Mouse (Mus musculus): ENCODE data around the gene Pde4b.
A peak's percentile ranks its signal among the peaks of the same experiment; 100 is the strongest.

The Pde4b gene

DNA sequence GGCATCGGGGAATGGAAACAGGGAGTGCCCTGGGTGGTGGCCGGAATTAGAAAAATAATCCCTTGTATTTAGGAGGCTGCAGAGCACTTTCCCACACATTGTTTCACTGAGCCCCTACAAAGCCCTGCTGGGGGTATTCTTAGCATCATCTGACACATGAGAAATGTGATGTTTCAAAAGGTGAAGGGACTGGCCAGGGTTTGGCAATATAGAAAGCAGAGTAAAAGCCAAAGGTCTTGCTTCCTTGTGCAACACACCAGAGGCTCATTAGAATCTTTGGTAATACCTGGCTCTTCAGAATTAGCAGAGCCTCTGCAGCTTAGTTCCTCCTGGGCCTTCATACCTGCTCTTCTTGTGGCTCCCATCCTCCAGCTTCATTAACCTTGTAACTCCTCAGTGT is 451.4 kb downstream of the Pde4b start:
- no peak for DNase-seq (ENCODE audit: low spot score in 2 of 2)

DNA sequence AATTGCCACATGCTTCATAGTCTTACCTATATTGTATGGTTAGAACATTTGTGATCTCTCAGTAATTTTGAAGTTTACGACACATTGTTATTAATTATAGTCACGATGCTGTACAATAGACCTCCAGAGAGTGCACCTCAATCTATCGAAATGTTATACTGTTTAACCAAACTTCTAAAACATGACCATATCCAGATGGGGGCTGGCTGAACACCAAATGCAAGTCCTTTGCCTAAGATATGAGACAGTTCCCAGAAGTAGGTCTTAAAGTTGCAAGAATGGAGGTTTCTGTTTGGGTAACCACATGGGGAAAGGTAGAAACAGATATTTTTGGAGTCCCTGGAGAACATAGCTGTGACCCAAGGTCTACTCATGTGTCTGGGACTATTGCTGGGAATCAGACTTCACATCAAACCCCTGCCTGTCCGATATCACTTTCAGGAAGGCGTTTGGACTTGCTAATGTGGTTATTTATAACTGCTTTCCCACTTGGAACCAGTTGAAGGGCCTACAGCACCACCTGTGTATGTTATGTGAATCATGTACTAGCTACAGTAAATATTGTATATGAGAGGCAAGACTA is 452.3 kb downstream of the Pde4b start:
- DNase-seq (ENCODE audit: low spot score in 2 of 2), result no peak

- no peak for DNase-seq (ENCODE audit: low spot score in 2 of 2)
Measured at GRCm38 (mm10) chr4:102542976-102543375, 455.6 kb downstream of the Pde4b start.

- no peak for DNase-seq (ENCODE audit: low spot score in 2 of 2)
Measured at GRCm38 (mm10) chr4:102545226-102545625, 457.9 kb downstream of the Pde4b start.

DNA sequence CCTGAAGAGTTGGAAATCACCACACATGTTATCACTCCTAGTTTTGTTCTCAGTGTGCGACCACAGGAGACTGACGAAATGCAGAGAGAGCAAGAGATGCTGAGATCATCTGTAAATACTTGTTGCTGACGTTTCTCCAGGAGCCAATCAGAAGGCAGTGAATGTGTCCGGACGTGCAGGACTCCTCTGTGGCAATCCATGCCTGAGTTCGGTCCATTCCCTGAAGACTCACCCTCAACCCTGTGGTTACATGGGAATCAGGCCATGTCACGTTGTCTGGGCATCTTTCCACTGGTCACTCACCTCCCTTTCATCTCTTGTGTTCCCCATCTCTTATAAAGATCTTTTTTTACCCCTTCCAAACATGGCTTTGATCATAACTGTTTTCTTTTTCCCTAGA is 468.2 kb downstream of the Pde4b start:
- DNase-seq (ENCODE audit: low spot score in 2 of 2), result no peak

DNA sequence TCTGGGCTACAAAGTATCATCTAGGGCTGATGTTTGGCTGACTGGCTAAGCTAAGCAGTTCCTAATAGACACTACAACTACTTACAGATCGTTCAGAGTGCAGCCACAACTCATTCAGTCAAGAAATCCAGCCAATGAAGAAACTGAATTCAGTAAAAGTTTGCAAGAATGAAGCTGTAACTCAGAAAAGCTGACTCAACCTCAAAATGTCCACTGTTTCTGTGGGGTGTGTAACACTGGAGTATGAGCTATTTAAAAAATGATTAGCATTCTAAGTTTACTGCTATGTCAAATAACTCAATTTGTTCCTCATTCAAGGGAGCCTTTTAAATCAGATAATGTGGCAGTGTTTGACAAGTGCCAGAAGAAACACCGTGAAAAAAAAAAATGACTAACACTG is 469.7 kb downstream of the Pde4b start:
- no peak for DNase-seq (ENCODE audit: low spot score in 2 of 2)

- no peak for DNase-seq (ENCODE audit: low spot score in 2 of 2)
Measured at GRCm38 (mm10) chr4:102557508-102558220, 470.3 kb downstream of the Pde4b start.

GRCm38 (mm10) chr4:102558328-102558727 is 471.0 kb downstream of the Pde4b start:
- DNase-seq (ENCODE audit: low spot score in 2 of 2), result no peak

GRCm38 (mm10) chr4:102560676-102561280 is 473.4 kb downstream of the Pde4b start:
- no peak for DNase-seq (ENCODE audit: low spot score in 2 of 2)

- DNase-seq (ENCODE audit: low spot score in 2 of 2), result no peak
Measured at GRCm38 (mm10) chr4:102563273-102563855, 476.0 kb downstream of the Pde4b start.

DNA sequence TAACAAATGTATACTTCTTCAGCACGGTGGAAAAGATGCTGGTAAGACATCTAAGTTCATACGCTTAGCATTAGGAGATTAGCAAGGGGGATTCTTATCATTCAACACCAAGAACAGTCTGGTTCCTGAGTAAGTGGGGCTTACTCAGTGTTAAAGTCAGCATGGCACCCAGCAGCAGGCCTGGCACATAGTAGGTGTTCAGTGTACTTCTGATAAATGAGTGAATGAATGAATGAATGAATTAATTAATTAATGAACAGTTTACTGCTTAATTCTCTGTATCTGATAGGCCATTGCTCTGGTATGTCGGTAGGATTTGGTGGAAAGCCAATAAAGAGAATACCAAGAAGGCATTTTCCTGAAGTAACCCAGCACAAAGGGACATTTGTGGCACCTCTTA is 476.9 kb downstream of the Pde4b start:
- no peak for DNase-seq (ENCODE audit: low spot score in 2 of 2)

- DNase-seq (ENCODE audit: low spot score in 2 of 2), result no peak
Measured at GRCm38 (mm10) chr4:102566421-102566820, 479.1 kb downstream of the Pde4b start.

- DNase-seq (ENCODE audit: low spot score in 2 of 2), result no peak
Measured at GRCm38 (mm10) chr4:102567111-102567510, 479.8 kb downstream of the Pde4b start.

DNA sequence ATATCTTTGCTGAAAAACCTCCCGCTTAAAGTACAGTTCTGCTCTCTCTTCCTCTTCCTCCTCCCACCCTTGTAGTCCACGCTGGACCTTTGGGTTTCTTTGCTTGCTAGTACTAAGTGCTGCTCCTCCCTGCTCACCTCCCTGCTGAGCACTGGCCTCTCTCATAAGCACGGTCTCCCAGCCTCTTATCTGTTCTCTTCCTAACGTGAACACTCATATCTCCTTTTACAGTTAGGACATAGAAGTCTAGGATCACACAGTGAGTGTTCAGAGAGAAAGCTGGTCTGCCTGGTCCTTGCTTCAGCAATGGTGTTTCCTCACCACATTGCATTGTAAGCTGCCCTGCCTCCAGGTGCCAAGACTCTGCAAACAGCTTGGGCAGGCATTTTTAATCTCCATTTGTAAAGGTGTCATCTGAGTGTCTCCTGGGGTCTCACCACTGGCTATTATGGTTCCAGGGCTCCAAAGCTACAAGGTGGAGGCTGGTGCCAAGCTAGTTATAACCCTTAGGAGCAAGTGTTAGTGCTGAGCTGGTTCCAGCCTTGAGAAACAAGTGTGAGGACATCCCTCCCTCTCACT is 480.4 kb downstream of the Pde4b start:
- no peak for DNase-seq (ENCODE audit: low spot score in 2 of 2)

DNA sequence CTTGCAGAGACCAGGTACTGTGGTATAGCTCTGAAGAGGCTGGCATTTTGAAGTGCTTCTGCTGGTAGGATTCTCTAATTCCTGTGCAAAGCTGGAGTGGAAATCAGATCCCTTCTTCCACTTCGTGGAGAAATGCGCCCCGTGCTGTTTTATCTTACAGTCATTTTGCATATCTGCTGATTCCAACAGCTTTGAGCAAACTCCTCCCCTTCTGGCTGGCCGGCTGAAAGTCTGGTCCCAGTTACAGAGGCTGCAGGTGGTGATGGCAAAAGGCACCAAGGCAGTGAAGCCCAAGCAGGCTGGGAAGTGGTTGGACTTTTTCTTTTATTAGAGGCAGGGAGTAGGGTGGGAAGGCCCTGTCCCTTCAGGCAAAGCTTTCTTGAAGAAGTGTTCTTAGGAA is 481.2 kb downstream of the Pde4b start:
- DNase-seq (ENCODE audit: low spot score in 2 of 2), result no peak

DNA sequence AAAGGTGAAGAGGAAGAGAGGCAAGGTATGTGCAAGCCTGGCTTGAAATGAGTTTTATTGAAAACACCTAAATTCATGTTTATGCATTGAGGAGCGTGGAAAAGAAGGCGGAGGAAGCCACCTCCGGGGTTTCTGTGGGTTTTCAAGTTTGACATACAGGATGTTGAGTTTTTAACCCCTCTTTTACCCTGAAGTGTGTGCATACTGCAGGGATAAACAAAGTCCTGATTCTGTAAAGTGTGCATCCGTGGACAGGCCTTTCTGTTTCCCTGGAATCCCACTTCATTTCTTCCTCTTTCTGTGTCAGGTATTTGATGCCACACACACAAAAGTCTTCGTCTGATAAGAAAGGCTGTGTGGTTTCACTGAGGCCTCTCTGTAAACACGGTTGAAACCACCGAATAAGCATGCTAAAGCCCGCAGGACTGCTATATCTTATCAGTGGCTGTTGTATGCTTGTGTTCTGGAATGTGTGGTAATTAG is 481.8 kb downstream of the Pde4b start:
- DNase-seq (ENCODE audit: low spot score in 2 of 2), result no peak

- DNase-seq (ENCODE audit: low spot score in 2 of 2), result peak; percentile 33 to 50
Measured at GRCm38 (mm10) chr4:102569950-102570765, 482.8 kb downstream of the Pde4b start.

GRCm38 (mm10) chr4:102570766-102571411 is 483.5 kb downstream of the Pde4b start:
- DNase-seq (ENCODE audit: low spot score in 2 of 2), result peak; percentile 28 to 30

GRCm38 (mm10) chr4:102572031-102572430 is 484.7 kb downstream of the Pde4b start:
- peak in 1 of 2 experiments; percentile 17 for DNase-seq (ENCODE audit: low spot score in 2 of 2)

DNA sequence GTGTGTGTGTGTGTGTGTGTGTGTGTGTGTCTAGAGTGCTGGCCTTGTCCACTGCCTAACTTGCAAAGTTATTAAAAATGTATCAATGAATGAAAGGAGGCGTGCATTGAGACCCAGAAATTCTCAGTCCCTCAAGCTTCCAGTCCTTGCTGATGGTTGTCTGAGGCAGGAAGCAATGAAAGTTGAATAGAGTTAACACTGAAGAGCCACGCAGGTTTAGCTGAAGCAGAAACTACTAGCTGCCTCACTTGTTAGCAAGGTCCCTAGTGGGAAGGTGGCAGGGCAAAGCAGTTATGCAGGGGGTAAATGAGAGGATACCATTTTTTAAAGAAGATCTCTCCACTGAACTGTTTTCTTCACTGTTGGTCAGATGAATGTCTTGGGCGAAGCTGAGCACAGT is 485.2 kb downstream of the Pde4b start:
- DNase-seq (ENCODE audit: low spot score in 2 of 2), result peak in 1 of 2 experiments; percentile 5

- DNase-seq (ENCODE audit: low spot score in 2 of 2), result no peak
Measured at GRCm38 (mm10) chr4:102573361-102573781, 486.0 kb downstream of the Pde4b start.

All from spleen, postnatal 14 days (tissue).